Mouse (Mus musculus): ENCODE measurements around the gene Usp6nl. TPM values are rescaled to one million over a fixed set of nuclear protein-coding genes. Genes with fewer than 3 reads are reported as not detected.

Usp6nl gene
- total and polyA plus RNA-seq, 2 experiments from 2014 or later: 3.4 to 8.9 TPM

GRCm38 (mm10) chr2:6404627-6405026 lies 82.2 kb downstream of the Usp6nl start:
- H3K36me3 ChIP-seq (replicated peaks; ENCODE audit: control insufficient read depth, insufficient read depth, low read length): no peaks in the 10 kb centered on the region
- WGBS: 56% methylated on average over 7 of the region's 7 CpGs
- H3K27me3 ChIP-seq (ENCODE audit: control insufficient read depth, insufficient read depth, low read length): no peaks in the 10 kb centered on the region
- ATAC-seq (ENCODE audit: insufficient read depth, low read depth) (no peak), DNase-seq (ENCODE audit: low spot score) (no peak)
- no peak overlapping the region for H3K9ac ChIP-seq (replicated peaks; ENCODE audit: low read depth, low read length)
- no peak for TF ChIP-seq EP300 (IDR thresholded peaks at IDR 0.05; ENCODE audit: low read depth)
- TF ChIP-seq CTCF (IDR thresholded peaks at IDR 0.05; ENCODE audit: low read depth): no peak
- H3K9me3 ChIP-seq (replicated peaks; ENCODE audit: control insufficient read depth, low read length): no peaks in the 10 kb centered on the region
- H3K4me2 ChIP-seq (ENCODE audit: low read depth, low read length): no peak overlapping the region
- no peak overlapping the region for H3K4me3 ChIP-seq (ENCODE audit: low read depth, low read length)
- no peaks in the 10 kb centered on the region for H3K4me1 ChIP-seq (ENCODE audit: control insufficient read depth, insufficient read depth)
- no peak overlapping the region for H3K27ac ChIP-seq (ENCODE audit: low read depth)

GRCm38 (mm10) chr2:6405059-6406033 lies 82.9 kb downstream of the Usp6nl start:
- ATAC-seq (ENCODE audit: insufficient read depth, low read depth): peak; percentile 89
- H3K27me3 ChIP-seq (ENCODE audit: control insufficient read depth, insufficient read depth, low read length): no peaks in the 10 kb centered on the region
- no peaks in the 10 kb centered on the region for H3K4me1 ChIP-seq (ENCODE audit: control insufficient read depth, insufficient read depth)
- DNase-seq (ENCODE audit: low spot score): peak; percentile 88
- WGBS: 36% methylated on average over 10 of the region's 10 CpGs
- H3K4me3 ChIP-seq (ENCODE audit: low read depth, low read length): no peak overlapping the region
- no peak overlapping the region for H3K9ac ChIP-seq (replicated peaks; ENCODE audit: low read depth, low read length)
- no peak for TF ChIP-seq EP300 (IDR thresholded peaks at IDR 0.05; ENCODE audit: low read depth)
- peak; percentile 99 for TF ChIP-seq CTCF (IDR thresholded peaks at IDR 0.05; ENCODE audit: low read depth)
- H3K36me3 ChIP-seq (replicated peaks; ENCODE audit: control insufficient read depth, insufficient read depth, low read length): peaks cover 6% of the 10 kb centered on the region; the same call in 1 of the 2 replicates
- no peak overlapping the region for H3K4me2 ChIP-seq (ENCODE audit: low read depth, low read length)
- H3K9me3 ChIP-seq (replicated peaks; ENCODE audit: control insufficient read depth, low read length): no peaks in the 10 kb centered on the region
- H3K27ac ChIP-seq (ENCODE audit: low read depth): no peak overlapping the region

- 35% methylated on average over 1 of the region's 1 CpGs for WGBS
- peak; percentile 49; the same call in 1 of the 2 replicates for ATAC-seq (ENCODE audit: insufficient read depth, low read depth)
- H3K9ac ChIP-seq (replicated peaks; ENCODE audit: low read depth, low read length): no peak overlapping the region
- peaks cover 12% of the 10 kb centered on the region for H3K36me3 ChIP-seq (replicated peaks; ENCODE audit: control insufficient read depth, insufficient read depth, low read length)
- H3K9me3 ChIP-seq (replicated peaks; ENCODE audit: control insufficient read depth, low read length): no peaks in the 10 kb centered on the region
- no peak overlapping the region for H3K4me2 ChIP-seq (ENCODE audit: low read depth, low read length)
- no peak overlapping the region for H3K27ac ChIP-seq (ENCODE audit: low read depth)
- DNase-seq (ENCODE audit: low spot score): no peak
- no peaks in the 10 kb centered on the region for H3K4me1 ChIP-seq (ENCODE audit: control insufficient read depth, insufficient read depth)
- H3K27me3 ChIP-seq (ENCODE audit: control insufficient read depth, insufficient read depth, low read length): no peaks in the 10 kb centered on the region
- H3K4me3 ChIP-seq (ENCODE audit: low read depth, low read length): no peak overlapping the region
- TF ChIP-seq CTCF (IDR thresholded peaks at IDR 0.05; ENCODE audit: low read depth): no peak
- no peak for TF ChIP-seq EP300 (IDR thresholded peaks at IDR 0.05; ENCODE audit: low read depth)
Observed at GRCm38 (mm10) chr2:6407711-6408110, 85.2 kb downstream of the Usp6nl start.

- H3K4me2 ChIP-seq (ENCODE audit: low read depth, low read length): no peak overlapping the region
- H3K9ac ChIP-seq (replicated peaks; ENCODE audit: low read depth, low read length): no peak overlapping the region
- no peaks in the 10 kb centered on the region for H3K9me3 ChIP-seq (replicated peaks; ENCODE audit: control insufficient read depth, low read length)
- H3K4me3 ChIP-seq (ENCODE audit: low read depth, low read length): no peak overlapping the region
- no peak overlapping the region for H3K27ac ChIP-seq (ENCODE audit: low read depth)
- ATAC-seq (ENCODE audit: insufficient read depth, low read depth): no peak
- H3K4me1 ChIP-seq (ENCODE audit: control insufficient read depth, insufficient read depth): no peaks in the 10 kb centered on the region
- 82% methylated on average over 1 of the region's 1 CpGs for WGBS
- peaks cover 18% of the 10 kb centered on the region for H3K36me3 ChIP-seq (replicated peaks; ENCODE audit: control insufficient read depth, insufficient read depth, low read length)
- no peaks in the 10 kb centered on the region for H3K27me3 ChIP-seq (ENCODE audit: control insufficient read depth, insufficient read depth, low read length)
- no peak for TF ChIP-seq EP300 (IDR thresholded peaks at IDR 0.05; ENCODE audit: low read depth)
- no peak for TF ChIP-seq CTCF (IDR thresholded peaks at IDR 0.05; ENCODE audit: low read depth)
- no peak for DNase-seq (ENCODE audit: low spot score)
Observed at GRCm38 (mm10) chr2:6412645-6413044, 90.2 kb downstream of the Usp6nl start.

- Histone ChIP-seq H3K9me3 (replicated peaks; ENCODE audit: control insufficient read depth, low read length) (no peaks in the 10 kb centered on the region), H3K4me1 (ENCODE audit: control insufficient read depth, insufficient read depth) (no peaks in the 10 kb centered on the region), H3K4me2 (ENCODE audit: low read depth, low read length) (no peak overlapping the region), H3K27ac (ENCODE audit: low read depth) (no peak overlapping the region), H3K4me3 (ENCODE audit: low read depth, low read length) (no peak overlapping the region), H3K36me3 (replicated peaks; ENCODE audit: control insufficient read depth, insufficient read depth, low read length) (peaks cover 23% of the 10 kb centered on the region), H3K9ac (replicated peaks; ENCODE audit: low read depth, low read length) (no peak overlapping the region), H3K27me3 (ENCODE audit: control insufficient read depth, insufficient read depth, low read length) (no peaks in the 10 kb centered on the region)
- no peak for TF ChIP-seq CTCF (IDR thresholded peaks at IDR 0.05; ENCODE audit: low read depth)
- no peak for TF ChIP-seq EP300 (IDR thresholded peaks at IDR 0.05; ENCODE audit: low read depth)
- DNase-seq (ENCODE audit: low spot score) (no peak), ATAC-seq (ENCODE audit: insufficient read depth, low read depth) (no peak)
- WGBS: 93% methylated on average over 2 of the region's 2 CpGs
Observed at GRCm38 (mm10) chr2:6413723-6414122, 91.3 kb downstream of the Usp6nl start.

Data from heart, postnatal 0 days (tissue).